ENCODE assay signal across 1 mouse cellular context in the genomic region with DNA sequence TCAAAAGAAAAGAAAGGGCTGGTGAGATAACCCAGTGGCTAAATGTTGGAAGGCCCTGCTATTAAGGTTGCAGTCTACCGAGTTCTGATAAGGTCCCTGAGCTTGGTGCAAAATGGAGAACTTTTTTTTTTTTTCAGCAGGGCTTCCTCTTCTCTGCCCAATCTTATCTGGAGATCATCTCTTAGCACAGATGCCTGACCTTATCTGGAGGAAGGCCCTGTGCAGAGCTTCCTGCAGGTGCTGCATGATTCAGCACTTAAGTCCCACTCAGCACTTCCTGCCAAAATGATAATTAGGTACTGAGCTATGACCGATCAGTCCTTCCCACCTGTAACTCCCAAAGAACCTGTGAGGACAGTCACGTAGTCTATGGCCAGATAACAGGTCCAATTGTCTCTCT.
TF ChIP-seq lines count a peak whose summit lies in the region.

No protein-coding gene starts in this region.

TF ChIP-seq in MEL, 35 proteins besides CTCF, POLR2A, EP300 and RAD21 (continued from another document):
- peak; percentile 93 for TF ChIP-seq ETS1 (IDR thresholded peaks at IDR 0.05; ENCODE audit: low read depth, low read length)
- no peak for TF ChIP-seq ZMIZ1 (IDR thresholded peaks at IDR 0.05; ENCODE audit: low read depth, low read length)
- TF ChIP-seq POLR2AphosphoS2 (IDR thresholded peaks at IDR 0.05; ENCODE audit: low read length), result no peak
- TF ChIP-seq POLR2AphosphoS5 (IDR thresholded peaks at IDR 0.05; ENCODE audit: borderline replicate concordance, low read depth, low read length), result no peak
- no peak for TF ChIP-seq E2F4 (IDR thresholded peaks at IDR 0.05; ENCODE audit: borderline replicate concordance, low read depth, low read length)
- no peak for TF ChIP-seq SMC3 (IDR thresholded peaks at IDR 0.05; ENCODE audit: low read depth, low read length)
- TF ChIP-seq KAT2A (conservative IDR thresholded peaks at IDR 0.05; ENCODE audit: low read depth, low read length), result no peak; the same call in 1 of the 2 replicates
